Mouse (Mus musculus) layer of hippocampus, postnatal 36 days (tissue): ENCODE measurements around the gene Cst13. TPM values are rescaled to one million over a fixed set of nuclear protein-coding genes. Genes with fewer than 3 reads are reported as not detected.

Source experiments
- DNase-seq, 2 experiments: peaks; one replicate each; pipeline ENCODE4 v3.0.0; 2022
- total RNA-seq, 2 experiments: library from RNA; stranded (reverse); gene quantifications; 2 replicates each; pipeline ENCODE4 v1.2.3; 2021

Cst13 gene
- total RNA-seq, 2 experiments from 2014 or later = not detected

GRCm38 (mm10) chr2:148875335-148875811 lies 55.5 kb downstream of the Cst13 start, which contains the start of gene Cst3:
TSS of gene Cst3 (minus strand) at chr2:148875692.
- peak; percentile 91 for DNase-seq

GRCm38 (mm10) chr2:148877016-148877770 lies 57.3 kb downstream of the Cst13 start:
- no peak for DNase-seq

GRCm38 (mm10) chr2:148878641-148879130 lies 58.8 kb downstream of the Cst13 start:
- DNase-seq = no peak

GRCm38 (mm10) chr2:148879199-148879598 lies 59.3 kb downstream of the Cst13 start:
- DNase-seq = no peak

Other genes starting within 250 kb of the Cst13 start
- 10 to 100 TPM; 11.0 to 12.6 TPM for gene Nxt1, start 147.5 kb upstream of the Cst13 start, total RNA-seq
- 10 to 100 TPM; 32.5 to 33.2 TPM for gene Gzf1, start 139.1 kb upstream of the Cst13 start, total RNA-seq
- 100 to 1,000 TPM; 295 to 320 TPM for gene Napb, start 87.6 kb upstream of the Cst13 start, total RNA-seq
- 1 to 10 TPM in 1 of 2 experiments, under 1 TPM in 1; 0.55 to 1.6 TPM for gene Cstl1, start 69.7 kb upstream of the Cst13 start, total RNA-seq
- not detected for gene Cst11, start 48.6 kb upstream of the Cst13 start, total RNA-seq
- not detected for gene 8030411F24Rik, start 38.1 kb upstream of the Cst13 start, total RNA-seq
- 1 to 10 TPM; 3.3 to 3.7 TPM for gene Cst12, start 30.7 kb upstream of the Cst13 start, total RNA-seq
- not detected for gene Cst8, start 21.3 kb upstream of the Cst13 start, total RNA-seq
- gene Cst9, start 15.1 kb downstream of the Cst13 start, total RNA-seq = not detected
- gene 9230104L09Rik, start 45.0 kb downstream of the Cst13 start, total RNA-seq = not detected
- gene Cst3, start 55.6 kb downstream of the Cst13 start, total RNA-seq = 1,000 to 10,000 TPM; 2,172 to 2,182 TPM
- gene Gm1330, start 183.2 kb downstream of the Cst13 start, total RNA-seq = not detected
- gene Gm10750, start 197.2 kb downstream of the Cst13 start, total RNA-seq = not detected